Mouse (Mus musculus): ENCODE measurements around the gene Prkce.

- no peak for TF ChIP-seq CTCF (IDR thresholded peaks at IDR 0.05; ENCODE audit: low read depth)
- no peak for TF ChIP-seq EP300 (IDR thresholded peaks at IDR 0.05; ENCODE audit: low read depth)
These were observed 427.9 kb downstream of the Prkce start for GRCm38 (mm10) chr17:86595526-86595925.
